Comparison of ENCODE assay signal across 23 mouse cellular contexts in genomic region chr6:15347705-15348104, GRCm38 (mm10).
DNase-seq lines count a peak whose midpoint lies in the region; ATAC-seq and TF ChIP-seq lines count a peak whose summit lies in the region.
"Had no signal": no experiment of that assay in that cellular context is flagged by ENCODE, and none has a peak within 500 bp of the region (broad histone marks: within the 10 kb centered on the region; RNA-seq: fewer than 3 reads in every experiment).

No protein-coding gene starts in this region.

- no peak for TF ChIP-seq CTCF in brain, embryonic 14.5 days (IDR thresholded peaks at IDR 0.05; ENCODE audit: borderline replicate concordance, extremely low read depth, insufficient read depth, insufficient read length)

- no peaks in the 10 kb centered on the region for H3K27me3 ChIP-seq in forebrain, embryonic 12.5 days
- H3K27me3 ChIP-seq in hindbrain, embryonic 12.5 days: no peaks in the 10 kb centered on the region
- H3K27me3 ChIP-seq in midbrain, embryonic 14.5 days (ENCODE audit: control insufficient read depth, insufficient read depth, low read length): no peaks in the 10 kb centered on the region
- H3K27me3 ChIP-seq: embryonic facial prominence, embryonic 15.5 days; intestine, embryonic 15.5 days; neural tube, embryonic 15.5 days had no signal

- peak; percentile 77 for ATAC-seq in forebrain, embryonic 12.5 days (ENCODE audit: low FRiP score)
- peak; percentile 84 for ATAC-seq in hindbrain, embryonic 12.5 days (ENCODE audit: low FRiP score)
- ATAC-seq in midbrain, embryonic 14.5 days (ENCODE audit: low FRiP score, low TSS enrichment): no peak
- ATAC-seq: activated CD4-positive, CD25-positive, alpha-beta regulatory T cell, adult 4 months; intestine, embryonic 15.5 days; liver, postnatal 0 days had no signal

- WGBS in forebrain, embryonic 12.5 days: 46% methylated on average over 3 of the region's 3 CpGs
- WGBS in hindbrain, embryonic 12.5 days: 61% methylated on average over 3 of the region's 3 CpGs
- WGBS in midbrain, embryonic 14.5 days: 64% methylated on average over 3 of the region's 3 CpGs

- no peaks in the 10 kb centered on the region for H3K4me1 ChIP-seq in forebrain, embryonic 12.5 days
- no peaks in the 10 kb centered on the region for H3K4me1 ChIP-seq in hindbrain, embryonic 12.5 days
- no peaks in the 10 kb centered on the region for H3K4me1 ChIP-seq in midbrain, embryonic 14.5 days (ENCODE audit: control insufficient read depth, insufficient read depth, low read length)
- H3K4me1 ChIP-seq: embryonic facial prominence, embryonic 15.5 days; intestine, embryonic 15.5 days; neural tube, embryonic 15.5 days had no signal

- no peak overlapping the region for H3K4me2 ChIP-seq in forebrain, embryonic 12.5 days
- no peak overlapping the region for H3K4me2 ChIP-seq in hindbrain, embryonic 12.5 days (replicated peaks)
- no peak overlapping the region for H3K4me2 ChIP-seq in midbrain, embryonic 14.5 days (ENCODE audit: low read length)
- H3K4me2 ChIP-seq: embryonic facial prominence, embryonic 15.5 days; heart, embryonic 11.5 days; intestine, embryonic 15.5 days; liver, embryonic 11.5 days; neural tube, embryonic 15.5 days had no signal

- no peak for TF ChIP-seq POLR2A in brain, embryonic 14.5 days (IDR thresholded peaks at IDR 0.05; ENCODE audit: borderline replicate concordance, extremely low read depth, insufficient read depth, insufficient read length, poor library complexity, severe bottlenecking)

- intact Hi-C loops in left cerebral cortex, postnatal 14 days (cut with DNase I): no loop called here

- no peak overlapping the region for H3K27ac ChIP-seq in forebrain, embryonic 12.5 days
- H3K27ac ChIP-seq in hindbrain, embryonic 12.5 days: no peak overlapping the region
- no peak overlapping the region for H3K27ac ChIP-seq in midbrain, embryonic 14.5 days (replicated peaks; ENCODE audit: low read depth, low read length)
- H3K27ac ChIP-seq: embryonic facial prominence, embryonic 15.5 days; intestine, embryonic 15.5 days; neural tube, embryonic 15.5 days had no signal

- H3K9ac ChIP-seq in forebrain, embryonic 12.5 days: no peak overlapping the region
- no peak overlapping the region for H3K9ac ChIP-seq in hindbrain, embryonic 12.5 days
- no peak overlapping the region for H3K9ac ChIP-seq in midbrain, embryonic 14.5 days (replicated peaks; ENCODE audit: low read length)
- H3K9ac ChIP-seq: embryonic facial prominence, embryonic 15.5 days; intestine, embryonic 15.5 days; liver, postnatal 0 days; neural tube, embryonic 15.5 days had no signal

- H3K4me3 ChIP-seq in forebrain, embryonic 12.5 days (replicated peaks): no peak overlapping the region
- no peak overlapping the region for H3K4me3 ChIP-seq in hindbrain, embryonic 12.5 days
- H3K4me3 ChIP-seq in midbrain, embryonic 14.5 days (replicated peaks; ENCODE audit: low read depth, low read length): no peak overlapping the region
- H3K4me3 ChIP-seq: embryonic facial prominence, embryonic 15.5 days; intestine, embryonic 15.5 days; neural tube, embryonic 15.5 days had no signal

- peak; percentile 82 for DNase-seq in brain, embryonic 14.5 days (ENCODE audit: low read depth)
- DNase-seq in midbrain, embryonic 14.5 days: peak; percentile 37
- no peak for DNase-seq in cerebellum, adult 9-10 months
- DNase-seq in thymus, postnatal 36 days: no peak
- DNase-seq in left cerebral cortex, postnatal 14 days (ENCODE audit: low spot score in 2 of 2): no peak
- DNase-seq: adrenal gland, postnatal 10 days; cerebellum, adult 9-11 months; gastrocnemius, postnatal 14 days; heart, adult 11 months; kidney, adult 8-10 months; kidney, postnatal 14 days; liver, postnatal 0 days; lung, postnatal 10 days; right cerebral cortex, postnatal 25 days; thymus, postnatal 14 days had no signal

- no peaks in the 10 kb centered on the region for H3K9me3 ChIP-seq in forebrain, embryonic 12.5 days
- H3K9me3 ChIP-seq in hindbrain, embryonic 12.5 days (replicated peaks): no peaks in the 10 kb centered on the region
- H3K9me3 ChIP-seq in midbrain, embryonic 14.5 days (ENCODE audit: control insufficient read depth, low read length): no peaks in the 10 kb centered on the region
- H3K9me3 ChIP-seq: embryonic facial prominence, embryonic 15.5 days; intestine, embryonic 15.5 days; neural tube, embryonic 15.5 days had no signal

- no peaks in the 10 kb centered on the region for H3K36me3 ChIP-seq in forebrain, embryonic 12.5 days (replicated peaks)
- no peaks in the 10 kb centered on the region for H3K36me3 ChIP-seq in hindbrain, embryonic 12.5 days
- no peaks in the 10 kb centered on the region for H3K36me3 ChIP-seq in midbrain, embryonic 14.5 days (ENCODE audit: control insufficient read depth, insufficient read depth, low read length)
- H3K36me3 ChIP-seq: embryonic facial prominence, embryonic 15.5 days; intestine, embryonic 15.5 days; neural tube, embryonic 15.5 days had no signal

Comparison
In these comparisons a context has a peak if more than half of its experiments do, and no peak if none do; other contexts are left out.
1. DNase-seq: peak in brain, embryonic 14.5 days (single experiment) and midbrain, embryonic 14.5 days (single experiment); none in cerebellum, adult 9-10 months (single experiment), thymus, postnatal 36 days (0 of 2) and left cerebral cortex, postnatal 14 days (0 of 2).